Mouse (Mus musculus) lung, embryonic 15.5 days (tissue): Measurements from ENCODE around the gene Gm12887. TPM values are rescaled to one million over a fixed set of nuclear protein-coding genes. Genes with fewer than 3 reads are reported as not detected.

Experiments used
- ATAC-seq: fragments of 200-750 bp; cut with Nextera tagmentation; 2 replicates; pipeline ENCODE4 v1.8.0; 2017; ENCODE audit warnings: moderate number of reproducible peaks, borderline replicate concordance; ENCODE audit not compliant: low FRiP score, low TSS enrichment; ENCODE audit errors: extremely low read depth
- H3K27ac ChIP-seq: fragments of 300-500 bp; sonication (generic); 2 replicates; pipeline ENCODE4 v1.5.1; 2015; ENCODE audit warnings: moderate library complexity, mild to moderate bottlenecking, inconsistent platforms
- H3K27me3 ChIP-seq: fragments of 300-500 bp; sonication (generic); 2 replicates; pipeline ENCODE4 v1.6.1; 2015; ENCODE audit warnings: inconsistent platforms
- H3K36me3 ChIP-seq: fragments of 300-500 bp; sonication (generic); 2 replicates; pipeline ENCODE4 v1.6.1; 2015; ENCODE audit warnings: inconsistent platforms
- H3K4me1 ChIP-seq: fragments of 300-500 bp; sonication (generic); 2 replicates; pipeline ENCODE4 v1.6.1; 2015; ENCODE audit warnings: inconsistent platforms
- H3K4me2 ChIP-seq: fragments of 300-500 bp; sonication (generic); 2 replicates; pipeline ENCODE4 v1.6.1; 2015; ENCODE audit warnings: inconsistent platforms, mild to moderate bottlenecking, moderate library complexity
- H3K4me3 ChIP-seq: fragments of 300-500 bp; sonication (generic); 2 replicates; pipeline ENCODE4 v1.5.1; 2015; ENCODE audit warnings: mild to moderate bottlenecking, inconsistent platforms
- H3K9ac ChIP-seq: fragments of 300-500 bp; sonication (generic); 2 replicates; pipeline ENCODE4 v1.6.1; 2015; ENCODE audit warnings: inconsistent platforms
- H3K9me3 ChIP-seq: fragments of 300-500 bp; sonication (generic); 2 replicates; pipeline ENCODE4 v1.6.1; 2016; ENCODE audit warnings: inconsistent platforms
- WGBS: fragments of 180-500 bp; shearing (Covaris S2); methylation state at CpG from one replicate; pipeline ENCODE4 v1.1.7; 2015; 5-methylcytosine and 5-hydroxymethylcytosine counted together
- polyA plus RNA-seq: library from polyadenylated mRNA; unstranded; fragments of >200 nt; fragmentation: Nextera tagmentation; extraction: Ambion mirVana; gene quantifications from 2 replicates; pipeline ENCODE4 v1.2.1, GENCODE M21; 2015

The Gm12887 gene
- not detected in 2 replicates for polyA plus RNA-seq

- no peak within 1 kb of the TSS for H3K27ac ChIP-seq
- no peak within 1 kb of the TSS for H3K4me3 ChIP-seq
- no peaks in the 10 kb centered on the region for H3K36me3 ChIP-seq
- peaks cover 8% of the 10 kb centered on the region; the same call in 1 of the 2 replicates for H3K9me3 ChIP-seq
- H3K4me2 ChIP-seq: no peak within 1 kb of the TSS
- H3K9ac ChIP-seq: no peak within 1 kb of the TSS
- H3K4me1 ChIP-seq: no peaks in the 10 kb centered on the region
- ATAC-seq: no peak
- H3K27me3 ChIP-seq: no peaks in the 10 kb centered on the region
- WGBS: 42% methylated on average over 2 of the region's 2 CpGs
Measured at GRCm38 (mm10) chr4:121622003-121622402, at the start of gene Gm12887. Gm12887 (minus strand) TSS chr4:121622103.

GRCm38 (mm10) chr4:121657040-121657439 lies 35.1 kb upstream of the Gm12887 start:
- 74% methylated on average over 1 of the region's 1 CpGs for WGBS
- Histone ChIP-seq H3K4me1 (no peaks in the 10 kb centered on the region), H3K27ac (no peak overlapping the region), H3K9ac (no peak overlapping the region), H3K4me2 (no peak overlapping the region), H3K9me3 (no peaks in the 10 kb centered on the region), H3K4me3 (no peak overlapping the region), H3K36me3 (no peaks in the 10 kb centered on the region), H3K27me3 (no peaks in the 10 kb centered on the region)
- no peak for ATAC-seq

Other genes starting within 250 kb of the Gm12887 start
- not detected in 2 replicates for gene Gm12886, start 199.0 kb downstream of the Gm12887 start, polyA plus RNA-seq